Comparison of ENCODE assay signal across 8 mouse cellular contexts in the genomic region with DNA sequence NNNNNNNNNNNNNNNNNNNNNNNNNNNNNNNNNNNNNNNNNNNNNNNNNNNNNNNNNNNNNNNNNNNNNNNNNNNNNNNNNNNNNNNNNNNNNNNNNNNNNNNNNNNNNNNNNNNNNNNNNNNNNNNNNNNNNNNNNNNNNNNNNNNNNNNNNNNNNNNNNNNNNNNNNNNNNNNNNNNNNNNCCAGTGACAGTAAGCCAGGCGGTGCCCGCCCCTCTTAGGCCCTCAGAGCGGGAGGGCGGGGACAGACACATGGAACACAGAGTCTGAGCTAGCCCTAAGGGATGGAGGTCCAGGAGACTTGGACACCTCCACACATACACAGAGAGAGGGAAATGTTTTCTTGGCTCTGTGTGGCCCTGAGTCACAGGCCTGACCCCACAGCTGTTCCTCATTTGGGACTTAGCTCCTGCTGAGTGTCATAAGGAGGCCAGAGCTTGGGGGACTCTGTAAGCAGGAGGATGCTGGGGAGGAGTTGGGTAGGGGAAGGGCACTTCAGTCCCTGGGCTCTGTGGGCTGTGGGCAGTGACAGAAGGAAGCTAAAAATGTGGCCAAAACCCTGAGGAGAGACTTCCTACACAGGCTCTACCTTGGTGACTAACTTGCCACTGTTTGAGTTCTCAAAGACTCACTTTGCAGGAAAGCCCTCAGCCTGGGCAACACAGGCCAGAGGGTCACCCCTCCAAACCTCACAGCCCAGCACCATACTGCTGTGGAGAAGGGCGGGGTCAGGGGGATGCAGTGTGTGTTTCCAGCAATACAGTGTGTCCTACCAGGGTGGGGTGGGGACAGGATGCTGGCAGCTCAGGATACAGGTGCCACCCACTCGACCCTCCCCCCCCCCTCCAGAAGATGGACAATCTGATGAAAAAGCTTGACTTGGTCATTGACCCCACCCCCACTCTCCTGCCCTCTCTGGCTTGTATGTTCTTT. TPM values are rescaled to one million over a fixed set of nuclear protein-coding genes. Genes with fewer than 3 reads are reported as not detected.
DNase-seq lines count a peak whose midpoint lies in the region; ATAC-seq lines count a peak whose summit lies in the region.

No protein-coding gene starts in this region.

- peak; percentile 61 for ATAC-seq in forebrain, embryonic 11.5 days (replicated peaks; ENCODE audit: low FRiP score)
- ATAC-seq in forebrain, embryonic 13.5 days, result no peak; the same call in 1 of the 2 replicates
- ATAC-seq in hindbrain, embryonic 15.5 days (ENCODE audit: low FRiP score, low read depth), result peak; percentile 19; the same call in 1 of the 2 replicates

- DNase-seq in forebrain, embryonic 11.5 days (ENCODE audit: low spot score), result peak; percentile 52
- peak; percentile 85 for DNase-seq in MN1 (ENCODE audit: low spot score)
- DNase-seq in gastrocnemius, postnatal 10 days, result peak; percentile 49
- DNase-seq in lung, postnatal 10 days, result peak; percentile 47
- peak; percentile 77 to 81 for DNase-seq in urinary bladder, postnatal 36 days (ENCODE audit: low spot score in 2 of 2)
- DNase-seq in thymus, postnatal 10 days (ENCODE audit: low spot score in 2 of 2), result no peak

- H3K9me3 ChIP-seq in forebrain, embryonic 11.5 days (ENCODE audit: control insufficient read depth, low read length), result no peaks in the 10 kb centered on the region
- no peaks in the 10 kb centered on the region for H3K9me3 ChIP-seq in forebrain, embryonic 13.5 days (replicated peaks)
- no peaks in the 10 kb centered on the region for H3K9me3 ChIP-seq in hindbrain, embryonic 15.5 days

- H3K36me3 ChIP-seq in forebrain, embryonic 11.5 days (ENCODE audit: control insufficient read depth, insufficient read depth, low read length), result no peaks in the 10 kb centered on the region
- no peaks in the 10 kb centered on the region for H3K36me3 ChIP-seq in forebrain, embryonic 13.5 days (ENCODE audit: poor library complexity, severe bottlenecking)
- H3K36me3 ChIP-seq in hindbrain, embryonic 15.5 days, result no peaks in the 10 kb centered on the region

- H3K4me1 ChIP-seq in forebrain, embryonic 11.5 days (replicated peaks; ENCODE audit: control insufficient read depth, insufficient read depth, low read length), result no peaks in the 10 kb centered on the region
- H3K4me1 ChIP-seq in forebrain, embryonic 13.5 days, result peaks cover 7% of the 10 kb centered on the region; the same call in 1 of the 2 replicates
- peaks cover 12% of the 10 kb centered on the region for H3K4me1 ChIP-seq in hindbrain, embryonic 15.5 days (replicated peaks)

- no peaks in the 10 kb centered on the region for H3K27me3 ChIP-seq in forebrain, embryonic 11.5 days (ENCODE audit: control insufficient read depth, insufficient read depth, low read length)
- H3K27me3 ChIP-seq in forebrain, embryonic 13.5 days, result peaks cover 6% of the 10 kb centered on the region
- no peaks in the 10 kb centered on the region for H3K27me3 ChIP-seq in hindbrain, embryonic 15.5 days

- H3K27ac ChIP-seq in forebrain, embryonic 11.5 days (ENCODE audit: low read depth, low read length), result no peak overlapping the region
- H3K27ac ChIP-seq in forebrain, embryonic 13.5 days, result no peak overlapping the region
- no peak overlapping the region for H3K27ac ChIP-seq in hindbrain, embryonic 15.5 days (replicated peaks)

- no peak overlapping the region for H3K9ac ChIP-seq in forebrain, embryonic 11.5 days (ENCODE audit: low read length)
- no peak overlapping the region for H3K9ac ChIP-seq in forebrain, embryonic 13.5 days
- H3K9ac ChIP-seq in hindbrain, embryonic 15.5 days, result no peak overlapping the region

- no peak overlapping the region for H3K4me3 ChIP-seq in forebrain, embryonic 11.5 days (ENCODE audit: low read depth, low read length)
- H3K4me3 ChIP-seq in forebrain, embryonic 13.5 days, result no peak overlapping the region
- H3K4me3 ChIP-seq in hindbrain, embryonic 15.5 days, result no peak overlapping the region

- no peak overlapping the region for H3K4me2 ChIP-seq in forebrain, embryonic 11.5 days (ENCODE audit: low read depth, low read length, severe bottlenecking)
- H3K4me2 ChIP-seq in forebrain, embryonic 13.5 days, result no peak overlapping the region
- no peak overlapping the region for H3K4me2 ChIP-seq in hindbrain, embryonic 15.5 days

- WGBS in forebrain, embryonic 11.5 days, result 61% methylated on average over 6 of the region's 6 CpGs
- WGBS in forebrain, embryonic 13.5 days, result 65% methylated on average over 6 of the region's 6 CpGs
- WGBS in hindbrain, embryonic 15.5 days, result 69% methylated on average over 6 of the region's 6 CpGs

RNA-seq across cellular contexts. Expression of a gene that starts 6.7 kb away (rescaled TPM):
- 5.8 and 6.1 TPM in 2 replicates for polyA plus RNA-seq in forebrain, embryonic 11.5 days (2014; fragmentation: Nextera tagmentation; extraction: Ambion mirVana)
- 9.3 and 10.0 TPM in 2 replicates for polyA plus RNA-seq in forebrain, embryonic 13.5 days (2015; fragmentation: Nextera tagmentation; extraction: Ambion mirVana)
- total RNA-seq in gastrocnemius, postnatal 10 days (2021), result 1 to 10 TPM; 4.7 TPM
- polyA plus RNA-seq in hindbrain, embryonic 15.5 days (2015; fragmentation: Nextera tagmentation; extraction: Ambion mirVana), result 22.9 and 26.5 TPM in 2 replicates

RNA-seq across cellular contexts. Expression of a gene that starts 26.1 kb away (rescaled TPM):
- 0.32 TPM in 1 of 2 replicates, not detected in the other for polyA plus RNA-seq in forebrain, embryonic 11.5 days (2014; fragmentation: Nextera tagmentation; extraction: Ambion mirVana)
- polyA plus RNA-seq in forebrain, embryonic 13.5 days (2015; fragmentation: Nextera tagmentation; extraction: Ambion mirVana), result 0.42 and 0.52 TPM in 2 replicates
- total RNA-seq in gastrocnemius, postnatal 10 days (2021), result under 1 TPM; 0.21 to 0.27 TPM
- polyA plus RNA-seq in hindbrain, embryonic 15.5 days (2015; fragmentation: Nextera tagmentation; extraction: Ambion mirVana), result 0.56 and 0.62 TPM in 2 replicates

RNA-seq across cellular contexts. Expression of a gene that starts 27.9 kb away (rescaled TPM):
- polyA plus RNA-seq in forebrain, embryonic 11.5 days (2014; fragmentation: Nextera tagmentation; extraction: Ambion mirVana), result not detected in 2 replicates
- 0.09 and 0.12 TPM in 2 replicates for polyA plus RNA-seq in forebrain, embryonic 13.5 days (2015; fragmentation: Nextera tagmentation; extraction: Ambion mirVana)
- not detected for total RNA-seq in gastrocnemius, postnatal 10 days (2021)
- polyA plus RNA-seq in hindbrain, embryonic 15.5 days (2015; fragmentation: Nextera tagmentation; extraction: Ambion mirVana), result 0.31 and 0.45 TPM in 2 replicates

RNA-seq across cellular contexts. Expression of a gene that starts 52.1 kb away (rescaled TPM):
- 18.1 and 19.1 TPM in 2 replicates for polyA plus RNA-seq in forebrain, embryonic 11.5 days (2014; fragmentation: Nextera tagmentation; extraction: Ambion mirVana)
- polyA plus RNA-seq in forebrain, embryonic 13.5 days (2015; fragmentation: Nextera tagmentation; extraction: Ambion mirVana), result 11.8 and 14.2 TPM in 2 replicates
- total RNA-seq in gastrocnemius, postnatal 10 days (2021), result 1 to 10 TPM; 7.0 TPM
- 16.6 and 19.3 TPM in 2 replicates for polyA plus RNA-seq in hindbrain, embryonic 15.5 days (2015; fragmentation: Nextera tagmentation; extraction: Ambion mirVana)

Comparison
In these comparisons a context has a peak if more than half of its experiments do, and no peak if none do; other contexts are left out.
1. DNase-seq: peak in forebrain, embryonic 11.5 days (single experiment), MN1 (single experiment), gastrocnemius, postnatal 10 days (single experiment), lung, postnatal 10 days (single experiment) and urinary bladder, postnatal 36 days (2 of 2); none in thymus, postnatal 10 days (0 of 2).